Mouse (Mus musculus) erythroid progenitor cell, adult 5-6 weeks (primary cell): Measurements from ENCODE around the gene Castor1. TPM values are rescaled to one million over a fixed set of nuclear protein-coding genes. Genes with fewer than 3 reads are reported as not detected.
"Not testable (repeated sequence)": the region's sequence is repeated elsewhere in the genome, so short reads cannot be mapped to it uniquely, and the experiment has no call there.

ENCODE experiments used
- ATAC-seq: replicated peaks from 2 replicates; pipeline ENCODE4 v1.8.0; 2016; ENCODE audit warnings: moderate number of reproducible peaks, mild to moderate bottlenecking, moderate TSS enrichment, inconsistent platforms; ENCODE audit not compliant: poor library complexity, low FRiP score, severe bottlenecking
- total RNA-seq, 2 experiments: library from RNA; stranded (forward) in 1 of 2; stranded (reverse) in 1 of 2; fragments of 150-400 nt in 1 of 2; fragments of 186-747, 209-891 nt in 1 of 2; gene quantifications; 2 replicates each; pipeline versions ENCODE4 v1.2.3 to v1.2.4; 2015 to 2017; ENCODE audit warnings: low replicate concordance in 2 of 2

The Castor1 gene
- total RNA-seq (2015; ENCODE audit: low replicate concordance) (not detected in 2 replicates), total RNA-seq (2017; ENCODE audit: low replicate concordance) (2.6 TPM in 1 of 2 replicates, not detected in the other)

GRCm38 (mm10) chr11:4217914-4218629, at the start of gene Castor1:
TSS of gene Castor1 (plus strand) at chr11:4218225.
- ATAC-seq, result peak; percentile 93

DNA sequence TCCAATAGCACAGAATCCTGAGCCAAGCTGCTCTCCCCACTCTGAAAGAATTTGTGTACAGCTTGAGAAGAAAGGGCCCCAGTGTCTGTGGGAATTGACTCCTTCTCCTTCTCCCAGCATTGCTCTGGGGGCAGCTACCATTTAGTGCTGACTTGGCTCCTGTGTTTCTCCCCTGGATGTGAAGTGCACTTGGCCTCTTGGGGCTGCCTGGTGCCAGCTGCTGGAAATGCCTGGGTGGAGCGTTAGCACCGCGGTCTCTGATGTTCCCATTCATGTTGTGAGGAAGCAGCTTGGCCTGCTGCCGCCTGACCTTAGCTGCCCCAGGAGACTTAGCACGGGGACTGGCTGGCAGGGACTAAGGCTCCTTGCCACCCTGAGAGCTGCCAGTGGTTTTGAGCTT, 43.4 kb upstream of the Castor1 start:
- ATAC-seq, result no peak

DNA sequence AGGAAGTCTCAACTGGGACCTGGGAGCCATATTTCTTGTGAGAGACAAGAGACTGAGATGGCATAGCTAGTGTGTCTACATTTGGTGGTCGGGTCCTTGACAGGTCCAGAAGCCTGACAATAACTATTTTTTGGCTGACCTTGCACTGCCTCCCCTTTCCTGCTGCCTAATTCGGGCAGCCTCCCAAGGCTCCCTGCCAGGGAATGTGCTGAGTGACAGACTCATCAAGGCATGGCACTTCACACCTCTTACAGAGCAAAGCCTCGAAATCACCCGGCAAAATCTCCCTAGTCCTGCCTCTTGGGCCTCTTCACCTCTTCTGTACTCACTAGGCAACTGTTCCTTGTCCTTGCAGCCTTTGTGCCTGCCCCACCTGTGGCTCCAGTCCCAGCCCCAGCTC, 40.3 kb upstream of the Castor1 start:
- no peak for ATAC-seq

DNA sequence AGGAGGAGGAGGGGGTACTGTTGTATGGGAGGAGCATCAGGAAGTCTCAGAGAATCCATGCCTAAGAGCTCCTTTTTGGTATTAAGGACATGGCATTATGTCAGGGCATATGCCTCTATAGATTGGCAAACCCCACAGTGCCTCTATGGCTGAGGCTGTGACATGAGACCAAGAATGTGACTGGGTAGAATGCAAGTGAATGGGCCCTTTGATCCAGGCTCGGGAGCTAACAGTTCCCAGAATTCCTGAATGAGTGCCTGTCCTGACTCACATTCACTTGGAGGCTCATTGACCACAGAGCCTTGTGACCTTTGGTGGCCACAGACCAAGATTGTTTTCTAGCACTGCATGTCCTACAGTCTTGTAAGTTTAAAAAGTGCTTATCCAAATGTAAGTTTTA, 36.0 kb upstream of the Castor1 start:
- no peak for ATAC-seq

GRCm38 (mm10) chr11:4183511-4183910, 34.5 kb upstream of the Castor1 start:
- no peak for ATAC-seq

- ATAC-seq, result no peak
Measured at GRCm38 (mm10) chr11:4184251-4184952, 33.6 kb upstream of the Castor1 start.

DNA sequence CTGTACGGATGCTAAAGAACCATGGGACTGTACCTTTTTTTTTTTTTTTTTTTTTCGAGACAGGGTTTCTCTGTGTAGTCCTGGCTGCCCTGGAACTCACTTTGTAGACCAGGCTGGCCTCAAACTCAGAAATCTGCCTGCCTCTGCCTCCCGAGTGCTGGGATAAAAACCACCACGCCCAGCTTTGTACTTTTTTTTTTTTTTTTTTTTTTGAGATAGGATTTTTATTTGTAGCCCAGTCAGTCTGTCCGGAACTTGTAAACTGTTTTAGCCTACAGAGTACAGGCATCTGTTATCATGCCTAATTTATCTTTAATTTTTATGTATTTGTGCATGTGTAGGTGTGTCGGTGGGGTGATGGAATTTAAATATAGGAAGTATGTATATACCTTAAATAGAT, 32.5 kb upstream of the Castor1 start:
- ATAC-seq, result not testable (repeated sequence)

GRCm38 (mm10) chr11:4186486-4187317, 31.3 kb upstream of the Castor1 start, which contains the start of gene Tbc1d10a:
TSS of gene Tbc1d10a (plus strand) at chr11:4186789.
- ATAC-seq, result peak; percentile 100

- no peak for ATAC-seq
Measured at GRCm38 (mm10) chr11:4187318-4187700, 30.7 kb upstream of the Castor1 start.

DNA sequence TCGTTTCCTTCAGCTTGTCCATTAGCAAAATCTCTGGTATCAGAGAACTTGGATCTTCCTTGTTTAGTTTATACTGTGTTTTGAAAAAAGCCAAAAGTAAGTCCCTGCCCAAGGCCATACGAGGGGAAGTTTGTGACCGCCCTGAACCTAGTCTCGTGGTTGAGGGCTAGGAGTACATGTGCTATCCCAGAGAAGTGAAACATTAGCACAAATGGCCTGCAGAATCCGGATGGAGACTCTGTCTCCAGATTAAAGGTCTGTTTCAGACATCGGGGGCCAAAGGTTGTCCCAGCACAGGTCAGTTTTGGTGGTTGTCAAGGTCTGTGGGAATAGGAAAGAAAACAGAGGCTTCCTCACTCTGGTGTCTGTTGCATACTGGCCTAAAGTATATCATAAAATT, 28.8 kb upstream of the Castor1 start:
- ATAC-seq, result no peak

GRCm38 (mm10) chr11:4190677-4191076, 27.3 kb upstream of the Castor1 start:
- no peak for ATAC-seq

DNA sequence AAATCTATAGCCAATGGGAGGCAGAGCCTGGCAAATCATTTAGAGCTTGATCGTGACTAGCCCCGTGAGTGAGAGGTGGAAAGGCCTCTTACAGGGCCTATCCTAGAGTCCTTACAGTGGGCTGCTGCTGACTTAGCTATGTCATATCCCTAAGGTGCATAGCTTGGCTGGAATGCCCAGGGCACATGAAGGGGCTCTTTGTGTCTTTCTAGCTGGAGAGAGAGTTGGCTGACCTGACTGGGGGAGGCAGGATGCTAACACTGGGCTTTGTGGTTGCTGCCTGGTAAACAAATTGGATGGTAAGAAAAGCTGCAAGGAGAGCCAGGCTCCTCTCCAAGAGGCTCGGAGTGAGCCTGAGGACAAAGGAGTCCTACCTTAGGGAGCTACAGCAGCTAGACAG, 25.3 kb upstream of the Castor1 start:
- ATAC-seq, result no peak

GRCm38 (mm10) chr11:4193420-4193819, 24.6 kb upstream of the Castor1 start:
- ATAC-seq, result no peak

DNA sequence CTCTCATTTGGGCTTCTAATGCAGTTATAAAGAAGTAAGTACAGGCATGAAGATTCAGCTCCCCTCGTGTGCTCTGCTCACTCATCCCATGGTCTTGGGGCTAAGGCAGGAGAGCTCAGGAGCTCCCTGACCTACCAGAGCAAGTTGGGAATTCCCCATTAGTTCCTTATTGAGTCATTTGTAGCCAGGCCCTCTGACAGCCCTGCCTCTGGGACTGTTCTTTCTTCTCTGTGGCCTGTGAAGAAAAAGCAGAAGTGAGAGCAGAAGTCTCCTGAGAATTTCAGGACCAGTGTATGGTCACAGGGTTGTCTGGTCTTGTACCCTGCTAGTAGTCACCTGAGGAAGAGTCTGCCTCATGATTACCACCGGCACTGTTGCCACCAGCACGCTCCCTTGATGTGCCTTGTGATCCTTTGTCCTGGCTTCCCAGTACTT, 22.4 kb upstream of the Castor1 start:
- no peak for ATAC-seq

GRCm38 (mm10) chr11:4196636-4197035, 21.4 kb upstream of the Castor1 start:
- ATAC-seq, result no peak

DNA sequence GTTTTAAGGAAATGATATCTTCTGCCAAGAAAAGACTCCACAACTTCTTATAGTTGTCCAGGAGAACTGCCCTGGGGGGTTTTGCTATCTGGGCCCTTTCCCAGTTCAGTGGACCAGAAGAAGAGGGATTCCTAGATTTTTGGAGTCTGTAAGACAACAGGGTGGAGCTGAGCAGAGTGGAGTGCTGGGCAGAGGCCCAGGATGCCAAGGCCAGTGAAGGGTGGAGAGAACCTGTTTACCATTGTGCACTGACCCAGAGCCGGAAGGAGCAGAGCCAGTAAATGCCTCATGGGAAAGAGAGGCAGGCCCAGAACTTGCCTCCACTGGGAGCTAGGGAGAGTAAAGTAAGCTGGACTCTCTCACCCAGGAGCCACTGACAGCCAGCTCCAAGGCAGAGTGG, 20.3 kb upstream of the Castor1 start:
- 0 out of 2 replicates have a peak, but pooled peaks have one; percentile 21 for ATAC-seq

- ATAC-seq, result no peak
Measured at GRCm38 (mm10) chr11:4201981-4202700, 15.9 kb upstream of the Castor1 start.

- ATAC-seq, result no peak
Measured at GRCm38 (mm10) chr11:4202995-4203704, 14.9 kb upstream of the Castor1 start.

DNA sequence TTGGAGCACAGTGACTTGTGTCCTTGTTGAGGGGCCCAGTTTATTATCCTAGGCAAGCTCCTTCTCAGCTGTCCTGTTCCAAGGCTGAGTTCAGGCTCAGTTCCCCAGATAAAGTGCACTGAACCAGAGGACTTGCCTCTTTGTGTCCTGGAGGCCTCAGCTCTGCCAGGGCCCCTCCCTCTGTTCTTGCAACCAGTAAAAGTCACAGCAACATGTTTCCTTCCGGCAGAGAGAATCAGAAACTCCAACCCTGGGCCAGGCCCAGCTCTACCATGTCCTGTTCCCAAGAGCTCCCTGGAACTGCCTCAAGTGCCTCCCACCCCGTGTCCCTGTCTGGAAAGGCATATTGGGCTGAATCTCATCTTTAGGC, 14.3 kb upstream of the Castor1 start:
- no peak for ATAC-seq
